Mouse (Mus musculus): ENCODE measurements around the gene Itm2b. TPM values are rescaled to one million over a fixed set of nuclear protein-coding genes. Genes with fewer than 3 reads are reported as not detected.

The Itm2b gene
- total RNA-seq, 2 experiments from 2014 or later, result 753 to 767 TPM

- intact Hi-C loops (cut with DNase I), result loop anchor here (5.0 kb wide), 1 partner anchor 101 kb away; no protein-coding TSS in a partner anchor
- no peak for DNase-seq
Observed at GRCm38 (mm10) chr14:73370695-73371372, 14.3 kb downstream of the Itm2b start.

GRCm38 (mm10) chr14:73370078-73370670, 14.9 kb downstream of the Itm2b start:
- DNase-seq, result no peak
- intact Hi-C loops (cut with DNase I), result loop anchor here (5.0 kb wide), 1 partner anchor 102 kb away; no protein-coding TSS in a partner anchor

- DNase-seq, result no peak
- intact Hi-C loops (cut with DNase I), result loop anchor here (5.0 kb wide), 1 partner anchor 103 kb away; no protein-coding TSS in a partner anchor
Observed at GRCm38 (mm10) chr14:73369634-73370033, 15.5 kb downstream of the Itm2b start.

DNA sequence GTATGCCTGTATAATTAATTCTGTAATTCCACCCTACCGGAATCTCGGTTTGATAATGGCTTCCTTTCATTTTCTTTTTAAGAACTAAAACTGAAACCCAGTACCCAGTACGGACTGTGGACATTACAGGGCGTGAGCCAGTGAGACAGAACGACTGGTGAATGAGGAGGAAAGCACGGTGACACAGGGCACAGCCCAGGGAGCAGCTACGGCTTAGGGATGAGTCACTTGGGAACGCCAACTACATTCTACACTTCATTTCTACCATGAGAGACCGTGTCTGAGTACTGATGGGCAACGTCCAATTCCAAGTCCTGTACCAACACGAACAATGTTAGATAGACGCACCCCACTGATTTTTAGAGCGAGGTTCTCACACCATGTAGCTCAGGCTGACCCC, 16.1 kb downstream of the Itm2b start:
- intact Hi-C loops (cut with DNase I), result no loop called here
- DNase-seq, result no peak

- intact Hi-C loops (cut with DNase I), result no loop called here
- no peak for DNase-seq
Observed at GRCm38 (mm10) chr14:73368221-73368620, 16.9 kb downstream of the Itm2b start.

DNA sequence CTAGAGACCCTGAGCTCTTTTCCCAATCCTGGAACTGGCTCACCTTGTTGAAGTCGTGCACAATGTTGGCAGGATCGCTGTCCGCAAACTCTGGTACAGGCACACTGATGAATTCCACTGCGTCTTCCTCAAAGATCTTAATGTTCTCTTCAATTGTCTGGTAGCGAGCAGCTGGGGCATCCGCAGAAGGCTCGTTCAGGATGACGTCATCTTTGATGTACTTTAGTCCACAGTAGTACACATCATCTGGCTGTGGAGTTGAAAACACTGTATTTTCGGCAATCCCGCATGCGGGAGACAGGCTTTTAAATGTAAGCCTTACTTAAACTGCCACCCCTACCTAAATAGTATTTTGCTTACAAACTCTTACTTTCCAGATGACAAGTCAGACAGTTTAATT, 18.8 kb downstream of the Itm2b start:
- no peak for DNase-seq

GRCm38 (mm10) chr14:73363782-73364181, 21.3 kb downstream of the Itm2b start:
- intact Hi-C loops (cut with DNase I), result no loop called here
- no peak for DNase-seq

More for the DNA sequence above, 18.8 kb downstream of the Itm2b start:
- intact Hi-C loops (cut with DNase I), result no loop called here

GRCm38 (mm10) chr14:73354700-73355099, 30.4 kb downstream of the Itm2b start:
- no peak for DNase-seq
- intact Hi-C loops (cut with DNase I), result no loop called here

- intact Hi-C loops (cut with DNase I), result no loop called here
Observed at GRCm38 (mm10) chr14:73351118-73351517, 34.0 kb downstream of the Itm2b start.

DNA sequence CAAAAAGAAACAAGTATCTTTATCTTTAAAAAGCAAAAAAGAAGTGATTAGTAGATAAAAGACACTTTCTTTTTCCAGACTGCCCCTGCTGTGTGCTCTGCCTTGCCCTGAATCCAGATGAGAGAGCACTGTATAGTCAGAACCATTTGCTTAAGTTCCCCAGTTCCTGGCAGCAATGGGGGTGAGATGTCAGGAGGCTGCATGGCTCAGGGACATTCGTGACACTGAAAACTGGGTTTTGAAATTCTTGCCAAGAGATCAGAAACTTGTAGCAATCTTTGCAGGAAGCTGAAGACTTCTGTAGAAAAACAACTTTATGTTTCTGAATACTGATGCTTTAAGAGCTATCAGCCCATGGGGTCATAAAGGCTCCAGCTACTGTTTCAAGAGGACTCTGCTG, 35.1 kb downstream of the Itm2b start:
- intact Hi-C loops (cut with DNase I), result no loop called here
- DNase-seq, result no peak

More at GRCm38 (mm10) chr14:73351118-73351517, 34.0 kb downstream of the Itm2b start:
- no peak for DNase-seq

DNA sequence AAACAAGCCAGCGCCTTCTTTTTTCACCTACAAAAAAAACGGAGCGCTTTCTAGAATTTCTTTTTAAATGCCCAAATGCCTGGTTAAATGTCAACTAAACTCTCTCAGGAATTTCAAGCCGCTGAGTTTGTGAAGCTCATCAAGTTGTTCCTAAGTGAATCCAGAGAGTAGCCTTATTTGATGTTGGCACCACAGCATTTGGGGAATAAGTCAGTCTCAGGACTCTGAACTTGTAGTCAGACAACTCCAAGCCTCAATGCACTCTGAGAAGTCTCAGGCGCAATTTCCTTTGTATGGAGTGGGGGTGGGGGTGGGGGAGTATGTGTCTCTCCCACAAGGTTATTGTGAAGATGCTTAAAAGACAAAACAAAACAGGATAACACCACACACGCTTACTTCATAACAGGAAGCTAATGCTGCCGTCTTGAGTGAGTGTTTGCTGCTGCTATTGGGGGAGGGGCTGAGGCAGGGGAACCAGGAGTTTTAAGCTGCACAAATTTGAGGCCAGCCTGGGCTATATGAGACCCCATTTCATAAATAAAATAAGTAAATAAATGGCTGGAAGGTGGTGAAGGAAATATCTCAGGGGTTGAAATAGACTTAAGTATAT, 35.9 kb downstream of the Itm2b start:
- intact Hi-C loops (cut with DNase I), result loop anchor here (2.0 kb wide), 1 partner anchor 22 kb away; no protein-coding TSS in a partner anchor
- no peak for DNase-seq

- no peak for DNase-seq
- intact Hi-C loops (cut with DNase I), result no loop called here
Observed at GRCm38 (mm10) chr14:73347302-73347701, 37.8 kb downstream of the Itm2b start.

DNA sequence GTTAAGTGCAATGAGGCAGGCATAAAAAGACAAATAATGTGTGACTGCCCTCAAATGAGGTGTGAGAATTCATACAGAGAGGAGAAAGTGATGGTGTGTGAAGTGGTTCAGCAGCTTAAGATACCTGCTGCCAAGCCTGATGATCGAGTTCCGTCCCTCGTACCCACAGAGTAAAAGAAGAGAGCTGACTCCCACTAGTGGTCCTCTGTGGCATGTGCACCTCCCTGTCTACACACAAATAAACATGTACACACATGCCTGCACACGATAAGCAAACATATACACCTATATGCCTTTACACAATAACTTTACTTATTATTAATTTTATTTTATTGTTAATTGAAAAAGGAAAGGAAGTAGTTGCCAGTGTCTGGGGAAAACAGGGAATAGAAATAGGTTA, 39.5 kb downstream of the Itm2b start:
- intact Hi-C loops (cut with DNase I), result no loop called here
- DNase-seq, result no peak

GRCm38 (mm10) chr14:73340051-73340755, 44.9 kb downstream of the Itm2b start:
- intact Hi-C loops (cut with DNase I), result no loop called here
- DNase-seq, result no peak

DNA sequence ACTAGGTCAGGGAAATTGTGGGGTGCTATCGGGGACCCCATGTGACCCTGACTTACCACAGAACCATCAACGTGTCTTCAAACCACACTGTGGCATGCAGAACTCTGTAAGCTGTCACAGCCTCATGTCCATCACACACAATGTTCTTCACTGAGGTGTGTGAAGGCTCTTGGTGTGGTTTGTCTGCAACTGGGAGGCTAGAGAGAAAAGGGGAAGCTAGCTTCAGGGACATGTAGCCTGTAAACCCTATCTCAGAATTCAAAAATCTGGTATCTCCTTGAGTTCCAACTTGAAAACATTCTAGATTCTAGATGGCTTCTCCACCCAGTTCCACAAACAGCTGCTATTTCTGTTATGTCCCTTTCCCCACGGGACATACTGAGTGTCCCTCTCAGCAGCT, 45.5 kb downstream of the Itm2b start:
- intact Hi-C loops (cut with DNase I), result no loop called here
- no peak for DNase-seq

GRCm38 (mm10) chr14:73336316-73337080, 48.6 kb downstream of the Itm2b start:
- intact Hi-C loops (cut with DNase I), result no loop called here
- no peak for DNase-seq

DNA sequence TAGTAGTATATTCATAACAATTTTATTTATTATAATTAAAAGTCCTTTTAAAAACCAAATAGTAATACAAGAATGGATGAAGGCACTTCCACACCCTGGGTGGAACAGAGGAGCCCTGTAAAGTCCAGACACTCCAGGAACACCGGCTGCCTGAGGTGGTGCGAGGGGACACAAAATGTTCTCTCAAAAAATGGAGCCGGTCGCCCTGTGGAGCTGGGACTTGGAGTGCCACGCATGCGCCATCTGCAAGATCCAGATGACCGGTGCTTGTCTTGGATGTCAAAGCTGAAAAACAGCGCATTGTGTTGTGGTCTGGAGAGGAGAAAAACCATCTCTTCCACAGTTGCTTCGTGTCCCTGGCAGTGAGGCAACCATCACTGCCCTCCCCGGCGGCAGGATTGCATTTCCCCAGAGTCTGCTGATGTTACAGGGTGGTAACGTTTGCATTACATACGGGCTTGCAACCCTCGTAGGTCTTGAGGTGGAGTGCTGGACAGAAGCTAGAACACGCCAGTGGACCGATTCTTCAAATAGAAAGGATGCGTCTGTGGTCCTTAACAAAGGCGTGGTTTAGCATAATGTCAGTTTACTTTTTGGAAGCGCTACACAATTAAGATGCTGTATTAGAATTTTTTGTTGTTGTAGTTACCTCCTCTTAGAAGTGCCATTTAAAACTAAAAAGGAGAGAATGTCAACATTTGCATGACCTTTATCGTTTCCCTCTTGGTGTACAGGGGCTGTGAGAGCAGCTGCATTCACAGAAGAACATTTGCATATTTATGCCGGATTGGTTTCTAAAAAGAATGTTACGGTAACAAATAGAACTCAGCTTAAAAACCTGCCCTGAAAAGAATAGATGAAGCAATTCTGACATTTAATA, 49.9 kb downstream of the Itm2b start:
- intact Hi-C loops (cut with DNase I), result no loop called here
- DNase-seq, result no peak

- intact Hi-C loops (cut with DNase I), result no loop called here
- DNase-seq, result no peak
Observed at GRCm38 (mm10) chr14:73333880-73334279, 51.2 kb downstream of the Itm2b start.

GRCm38 (mm10) chr14:73331386-73331785, 53.7 kb downstream of the Itm2b start:
- intact Hi-C loops (cut with DNase I), result no loop called here
- no peak for DNase-seq
